Mouse (Mus musculus): ENCODE data around the gene Rspry1. TPM values are rescaled to one million over a fixed set of nuclear protein-coding genes. Genes with fewer than 3 reads are reported as not detected.

The Rspry1 gene
- polyA plus RNA-seq, 1 experiment from 2014 or later, result 50.2 TPM

GRCm38 (mm10) chr8:94607064-94607463 is 5.3 kb downstream of the Rspry1 start:
- H3K4me1 ChIP-seq, result peaks cover 18% of the 10 kb centered on the region
- H3K9ac ChIP-seq (replicated peaks), result no peak overlapping the region
- no peak overlapping the region for H3K4me2 ChIP-seq
- no peak overlapping the region for H3K4me3 ChIP-seq (replicated peaks)
- no peak for ATAC-seq (ENCODE audit: low FRiP score)
- H3K9me3 ChIP-seq (replicated peaks), result no peaks in the 10 kb centered on the region
- 93% methylated on average over 5 of the region's 5 CpGs for WGBS
- no peaks in the 10 kb centered on the region for H3K27me3 ChIP-seq (replicated peaks)
- H3K36me3 ChIP-seq, result 0 out of 2 replicates have a peak, but pooled peaks cover 5% of the 10 kb centered on the region
- H3K27ac ChIP-seq (replicated peaks), result no peak overlapping the region

- H3K4me1 ChIP-seq, result no peaks in the 10 kb centered on the region
- no peak for ATAC-seq (ENCODE audit: low FRiP score)
- 91% methylated on average over 1 of the region's 1 CpGs for WGBS
- H3K4me3 ChIP-seq (replicated peaks), result no peak overlapping the region
- H3K4me2 ChIP-seq, result no peak overlapping the region
- peaks cover 21% of the 10 kb centered on the region for H3K36me3 ChIP-seq
- no peak overlapping the region for H3K9ac ChIP-seq (replicated peaks)
- no peaks in the 10 kb centered on the region for H3K9me3 ChIP-seq (replicated peaks)
- no peaks in the 10 kb centered on the region for H3K27me3 ChIP-seq (replicated peaks)
- H3K27ac ChIP-seq (replicated peaks), result no peak overlapping the region
These were observed 23.1 kb downstream of the Rspry1 start for GRCm38 (mm10) chr8:94624885-94625284.

DNA sequence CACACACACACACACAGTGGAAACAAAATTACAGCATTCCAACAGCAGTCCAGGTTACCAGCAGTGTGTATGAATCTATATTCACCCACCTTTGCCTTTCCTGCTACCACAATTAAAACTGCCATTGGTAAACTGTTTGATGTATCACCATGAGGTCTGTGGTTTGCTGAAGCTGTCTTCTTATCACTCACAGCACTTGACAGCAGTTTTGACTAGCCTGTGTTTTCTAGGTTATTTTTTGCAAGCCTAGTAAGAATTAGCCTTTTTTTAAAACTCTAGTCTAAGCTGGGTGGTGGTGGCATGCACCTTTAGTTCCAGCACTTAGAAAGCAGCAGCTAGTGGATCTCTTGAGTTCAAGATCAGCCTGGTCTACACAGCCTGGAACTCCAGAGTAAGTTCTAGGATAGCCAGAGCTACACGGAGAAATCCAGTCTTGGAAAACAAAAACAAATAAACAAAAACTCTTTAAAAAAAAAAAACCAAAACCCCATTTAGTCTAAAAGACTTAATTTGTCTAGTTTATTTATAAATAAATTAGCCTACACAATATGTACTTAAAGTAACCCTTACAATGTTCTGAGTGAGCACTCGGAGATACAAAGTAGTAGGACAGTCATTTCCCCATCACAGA is 31.9 kb downstream of the Rspry1 start:
- H3K4me3 ChIP-seq (replicated peaks), result no peak overlapping the region
- peaks cover 70% of the 10 kb centered on the region for H3K36me3 ChIP-seq
- no peaks in the 10 kb centered on the region for H3K9me3 ChIP-seq (replicated peaks)
- H3K27me3 ChIP-seq (replicated peaks), result no peaks in the 10 kb centered on the region
- H3K9ac ChIP-seq (replicated peaks), result no peak overlapping the region
- 94% methylated on average over 2 of the region's 2 CpGs for WGBS
- no peaks in the 10 kb centered on the region for H3K4me1 ChIP-seq
- no peak overlapping the region for H3K4me2 ChIP-seq
- ATAC-seq (ENCODE audit: low FRiP score), result no peak
- no peak overlapping the region for H3K27ac ChIP-seq (replicated peaks)

- H3K36me3 ChIP-seq, result peaks cover 73% of the 10 kb centered on the region
- H3K4me1 ChIP-seq, result no peaks in the 10 kb centered on the region
- H3K27me3 ChIP-seq (replicated peaks), result no peaks in the 10 kb centered on the region
- no peak overlapping the region for H3K4me2 ChIP-seq
- H3K9ac ChIP-seq (replicated peaks), result no peak overlapping the region
- no peak overlapping the region for H3K27ac ChIP-seq (replicated peaks)
- H3K4me3 ChIP-seq (replicated peaks), result no peak overlapping the region
- no peak for ATAC-seq (ENCODE audit: low FRiP score)
- H3K9me3 ChIP-seq (replicated peaks), result no peaks in the 10 kb centered on the region
These were observed 32.5 kb downstream of the Rspry1 start for GRCm38 (mm10) chr8:94634211-94634610.

- Histone ChIP-seq H3K4me1 (no peaks in the 10 kb centered on the region), H3K36me3 (peaks cover 84% of the 10 kb centered on the region), H3K4me3 (replicated peaks) (no peak overlapping the region), H3K9ac (replicated peaks) (no peak overlapping the region), H3K27ac (replicated peaks) (no peak overlapping the region), H3K4me2 (no peak overlapping the region), H3K9me3 (replicated peaks) (no peaks in the 10 kb centered on the region), H3K27me3 (replicated peaks) (no peaks in the 10 kb centered on the region)
- WGBS, result 95% methylated on average over 2 of the region's 2 CpGs
- ATAC-seq (ENCODE audit: low FRiP score), result no peak
These were observed 39.4 kb downstream of the Rspry1 start for GRCm38 (mm10) chr8:94641183-94641582.

DNA sequence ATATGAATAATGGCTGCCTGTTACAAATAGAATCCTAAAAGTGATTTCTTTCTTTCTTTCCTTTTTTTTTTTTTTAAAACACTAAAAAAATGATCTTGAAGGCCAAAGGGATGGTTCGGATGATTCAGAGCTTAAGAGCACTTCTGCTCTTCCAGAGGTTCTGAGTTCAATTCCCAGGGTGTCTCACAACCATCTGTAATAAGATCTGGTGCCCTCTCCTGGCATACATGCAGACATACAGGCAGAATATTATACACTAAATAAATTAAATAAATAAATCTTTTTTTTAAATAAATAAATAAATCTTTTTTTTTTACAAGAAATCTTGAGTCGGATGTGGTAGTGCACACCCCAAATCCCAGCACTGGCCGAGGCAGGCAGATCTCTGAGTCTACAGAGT is 40.2 kb downstream of the Rspry1 start:
- H3K9ac ChIP-seq (replicated peaks), result no peak overlapping the region
- H3K27ac ChIP-seq (replicated peaks), result no peak overlapping the region
- 94% methylated on average over 3 of the region's 3 CpGs for WGBS
- no peaks in the 10 kb centered on the region for H3K27me3 ChIP-seq (replicated peaks)
- no peaks in the 10 kb centered on the region for H3K9me3 ChIP-seq (replicated peaks)
- H3K36me3 ChIP-seq, result peaks cover 85% of the 10 kb centered on the region
- no peak overlapping the region for H3K4me3 ChIP-seq (replicated peaks)
- H3K4me1 ChIP-seq, result no peaks in the 10 kb centered on the region
- H3K4me2 ChIP-seq, result no peak overlapping the region
- ATAC-seq (ENCODE audit: low FRiP score), result no peak

GRCm38 (mm10) chr8:94645202-94645601 is 43.5 kb downstream of the Rspry1 start:
- no peaks in the 10 kb centered on the region for H3K27me3 ChIP-seq (replicated peaks)
- H3K9ac ChIP-seq (replicated peaks), result no peak overlapping the region
- no peaks in the 10 kb centered on the region for H3K9me3 ChIP-seq (replicated peaks)
- no peak overlapping the region for H3K27ac ChIP-seq (replicated peaks)
- WGBS, result 50% methylated on average over 1 of the region's 1 CpGs
- ATAC-seq (ENCODE audit: low FRiP score), result no peak
- H3K36me3 ChIP-seq, result peaks cover 72% of the 10 kb centered on the region
- H3K4me3 ChIP-seq (replicated peaks), result no peak overlapping the region
- no peaks in the 10 kb centered on the region for H3K4me1 ChIP-seq
- H3K4me2 ChIP-seq, result no peak overlapping the region

DNA sequence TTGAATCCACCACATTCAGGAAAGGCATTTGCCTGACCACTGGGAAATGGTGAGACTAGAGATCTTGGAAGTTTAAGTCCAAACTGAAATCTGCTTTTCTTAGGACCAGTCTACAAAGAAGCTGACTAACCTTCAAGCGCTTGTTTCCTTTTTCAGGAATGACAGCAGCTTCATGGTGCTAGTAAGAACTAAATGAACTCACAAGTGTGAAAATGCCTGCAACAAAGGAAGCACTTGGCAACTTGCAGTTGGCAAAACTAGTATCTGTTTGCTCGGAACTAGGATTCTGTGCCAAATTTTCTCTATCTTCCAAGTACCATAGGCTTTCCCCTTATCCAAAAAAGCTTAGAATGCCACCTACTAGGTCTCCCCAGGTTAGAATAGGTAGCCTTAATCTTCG is 44.4 kb downstream of the Rspry1 start:
- Histone ChIP-seq H3K4me2 (no peak overlapping the region), H3K36me3 (peaks cover 64% of the 10 kb centered on the region), H3K4me1 (no peaks in the 10 kb centered on the region), H3K4me3 (replicated peaks) (no peak overlapping the region), H3K9ac (replicated peaks) (no peak overlapping the region), H3K27me3 (replicated peaks) (no peaks in the 10 kb centered on the region), H3K9me3 (replicated peaks) (no peaks in the 10 kb centered on the region), H3K27ac (replicated peaks) (no peak overlapping the region)
- WGBS, result 93% methylated on average over 3 of the region's 3 CpGs
- ATAC-seq (ENCODE audit: low FRiP score), result no peak

DNA sequence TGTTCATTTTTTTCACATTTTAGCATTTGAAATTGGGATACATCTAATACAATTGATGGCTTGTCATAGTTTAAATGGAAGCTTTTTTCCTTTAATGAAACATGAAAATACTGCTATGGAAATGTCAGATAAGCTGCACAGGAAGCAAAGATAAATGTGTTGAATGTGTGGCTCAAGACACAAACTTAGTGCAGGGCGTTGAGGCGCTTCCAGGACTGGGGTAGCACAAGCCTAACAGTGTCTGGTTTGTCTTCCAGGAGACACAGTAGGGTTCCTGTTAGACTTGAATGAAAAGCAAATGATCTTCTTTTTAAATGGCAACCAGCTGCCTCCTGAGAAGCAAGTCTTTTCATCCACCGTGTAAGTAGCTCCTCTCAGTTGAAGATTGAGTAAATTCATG is 47.8 kb downstream of the Rspry1 start:
- 31% methylated on average over 3 of the region's 3 CpGs for WGBS
- Histone ChIP-seq H3K4me1 (no peaks in the 10 kb centered on the region), H3K36me3 (peaks cover 62% of the 10 kb centered on the region), H3K9me3 (replicated peaks) (no peaks in the 10 kb centered on the region), H3K4me3 (replicated peaks) (no peak overlapping the region), H3K27ac (replicated peaks) (no peak overlapping the region), H3K9ac (replicated peaks) (no peak overlapping the region), H3K4me2 (no peak overlapping the region), H3K27me3 (replicated peaks) (no peaks in the 10 kb centered on the region)
- no peak for ATAC-seq (ENCODE audit: low FRiP score)

- Histone ChIP-seq H3K36me3 (peaks cover 61% of the 10 kb centered on the region), H3K27ac (replicated peaks) (no peak overlapping the region), H3K4me3 (replicated peaks) (no peak overlapping the region), H3K9ac (replicated peaks) (no peak overlapping the region), H3K27me3 (replicated peaks) (no peaks in the 10 kb centered on the region), H3K4me1 (no peaks in the 10 kb centered on the region), H3K4me2 (no peak overlapping the region), H3K9me3 (replicated peaks) (no peaks in the 10 kb centered on the region)
- WGBS, result 86% methylated on average over 3 of the region's 3 CpGs
- ATAC-seq (ENCODE audit: low FRiP score), result no peak
These were observed 51.2 kb downstream of the Rspry1 start for GRCm38 (mm10) chr8:94652951-94653350.

DNA sequence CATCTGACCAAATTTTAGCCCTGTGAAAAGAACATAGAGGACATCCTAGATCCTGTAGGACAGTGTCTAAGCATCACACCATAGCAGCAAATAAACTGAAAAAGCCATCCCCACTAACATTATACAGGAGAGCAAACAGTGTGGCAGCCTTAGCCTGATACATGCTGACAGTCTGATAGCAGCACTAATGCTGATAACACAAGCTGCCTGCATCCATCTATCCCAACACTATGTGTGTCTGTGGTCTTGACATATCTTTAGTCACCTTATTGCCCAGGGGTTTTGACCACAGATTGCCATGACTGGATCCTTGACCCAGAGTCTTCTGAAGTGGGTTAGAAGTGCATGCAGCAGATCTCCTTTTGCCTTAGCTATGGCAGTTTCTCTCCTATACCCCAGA is 53.3 kb downstream of the Rspry1 start:
- H3K4me3 ChIP-seq (replicated peaks), result no peak overlapping the region
- no peak for ATAC-seq (ENCODE audit: low FRiP score)
- no peaks in the 10 kb centered on the region for H3K9me3 ChIP-seq (replicated peaks)
- peaks cover 62% of the 10 kb centered on the region for H3K36me3 ChIP-seq
- no peak overlapping the region for H3K9ac ChIP-seq (replicated peaks)
- no peaks in the 10 kb centered on the region for H3K4me1 ChIP-seq
- H3K4me2 ChIP-seq, result no peak overlapping the region
- no peak overlapping the region for H3K27ac ChIP-seq (replicated peaks)
- H3K27me3 ChIP-seq (replicated peaks), result no peaks in the 10 kb centered on the region

GRCm38 (mm10) chr8:94658031-94658430 is 56.3 kb downstream of the Rspry1 start:
- ATAC-seq (ENCODE audit: low FRiP score), result no peak
- 91% methylated on average over 2 of the region's 2 CpGs for WGBS
- H3K36me3 ChIP-seq, result peaks cover 59% of the 10 kb centered on the region

GRCm38 (mm10) chr8:94660418-94660817 is 58.7 kb downstream of the Rspry1 start:
- H3K9ac ChIP-seq (replicated peaks), result no peak overlapping the region
- H3K27me3 ChIP-seq (replicated peaks), result no peaks in the 10 kb centered on the region
- H3K36me3 ChIP-seq, result peaks cover 41% of the 10 kb centered on the region
- no peak for ATAC-seq (ENCODE audit: low FRiP score)
- no peak overlapping the region for H3K4me2 ChIP-seq
- no peak overlapping the region for H3K4me3 ChIP-seq (replicated peaks)
- H3K4me1 ChIP-seq, result 0 out of 2 replicates have a peak, but pooled peaks cover 2% of the 10 kb centered on the region
- 66% methylated on average over 4 of the region's 4 CpGs for WGBS
- H3K9me3 ChIP-seq (replicated peaks), result no peaks in the 10 kb centered on the region
- H3K27ac ChIP-seq (replicated peaks), result no peak overlapping the region

More at GRCm38 (mm10) chr8:94658031-94658430, 56.3 kb downstream of the Rspry1 start:
- H3K9me3 ChIP-seq (replicated peaks), result no peaks in the 10 kb centered on the region
- no peak overlapping the region for H3K4me2 ChIP-seq
- no peaks in the 10 kb centered on the region for H3K4me1 ChIP-seq
- no peak overlapping the region for H3K9ac ChIP-seq (replicated peaks)
- no peak overlapping the region for H3K27ac ChIP-seq (replicated peaks)
- H3K27me3 ChIP-seq (replicated peaks), result no peaks in the 10 kb centered on the region
- no peak overlapping the region for H3K4me3 ChIP-seq (replicated peaks)

All from neural tube, embryonic 15.5 days (tissue).